Mouse (Mus musculus) yolk sac, embryonic 10.5 days (tissue): ENCODE measurements around the gene Gpbp1.
A peak's percentile ranks its signal among the peaks of the same experiment; 100 is the strongest.

Source experiments
- DNase-seq: peaks from one replicate; pipeline ENCODE4 v3.0.0-alpha.2; 2017; ENCODE audit warnings: low spot score

The Gpbp1 gene

GRCm38 (mm10) chr13:111489802-111490723 lies at the start of gene Gpbp1:
Gene Gpbp1 (minus strand): TSS chr13:111490111.
- peak; percentile 100 for DNase-seq

DNA sequence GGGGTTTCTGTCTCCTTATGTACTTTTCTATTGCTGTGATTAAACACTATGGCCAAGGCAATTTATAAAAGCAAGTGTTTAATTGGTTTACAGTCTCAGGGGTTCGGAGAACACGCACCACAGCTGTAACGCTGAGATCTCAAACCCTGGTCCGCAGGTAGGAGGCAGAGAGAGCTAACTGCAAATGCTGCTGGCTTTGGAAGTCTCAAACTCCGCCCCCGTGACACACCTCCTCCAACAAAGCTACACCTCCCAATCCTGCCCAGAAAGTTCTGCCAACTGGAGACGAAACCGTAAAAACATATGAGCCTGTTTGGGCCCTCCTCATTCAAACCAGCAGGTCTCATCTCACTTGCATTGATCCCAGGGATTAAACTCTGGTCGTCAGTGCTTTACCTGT lies 47.8 kb upstream of the Gpbp1 start:
- no peak for DNase-seq

- DNase-seq, result peak; percentile 32
These were observed 46.4 kb upstream of the Gpbp1 start for GRCm38 (mm10) chr13:111536207-111536887.

- peak; percentile 31 for DNase-seq
These were observed 44.2 kb upstream of the Gpbp1 start for GRCm38 (mm10) chr13:111534131-111534530.

- peak; percentile 89 for DNase-seq
These were observed 42.5 kb upstream of the Gpbp1 start for GRCm38 (mm10) chr13:111532178-111532948.

- DNase-seq, result peak; percentile 86
These were observed 41.8 kb upstream of the Gpbp1 start for GRCm38 (mm10) chr13:111531701-111532100.

GRCm38 (mm10) chr13:111524277-111524676 lies 34.4 kb upstream of the Gpbp1 start:
- no peak for DNase-seq

DNA sequence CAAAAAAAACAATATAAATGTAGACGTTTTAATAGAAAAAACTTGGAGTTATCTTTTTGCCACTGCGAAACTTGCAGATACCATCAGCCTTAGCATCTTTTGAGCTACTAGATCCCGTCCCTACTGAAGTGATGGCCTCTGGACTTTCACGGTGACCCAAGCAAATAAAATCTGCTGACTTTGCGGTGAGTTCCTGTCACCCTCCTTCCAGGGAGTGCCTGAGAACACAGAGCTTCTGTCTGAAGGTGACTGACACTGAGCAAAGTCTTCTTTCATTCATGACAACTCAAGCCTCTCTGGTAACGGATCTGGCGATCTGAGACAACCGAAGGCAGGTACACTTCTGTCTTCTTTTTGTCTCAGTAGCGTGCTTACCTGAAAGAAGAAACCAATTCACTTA lies 32.4 kb upstream of the Gpbp1 start:
- peak; percentile 80 for DNase-seq

- DNase-seq, result peak; percentile 74
These were observed 30.5 kb upstream of the Gpbp1 start for GRCm38 (mm10) chr13:111520456-111520855.

DNA sequence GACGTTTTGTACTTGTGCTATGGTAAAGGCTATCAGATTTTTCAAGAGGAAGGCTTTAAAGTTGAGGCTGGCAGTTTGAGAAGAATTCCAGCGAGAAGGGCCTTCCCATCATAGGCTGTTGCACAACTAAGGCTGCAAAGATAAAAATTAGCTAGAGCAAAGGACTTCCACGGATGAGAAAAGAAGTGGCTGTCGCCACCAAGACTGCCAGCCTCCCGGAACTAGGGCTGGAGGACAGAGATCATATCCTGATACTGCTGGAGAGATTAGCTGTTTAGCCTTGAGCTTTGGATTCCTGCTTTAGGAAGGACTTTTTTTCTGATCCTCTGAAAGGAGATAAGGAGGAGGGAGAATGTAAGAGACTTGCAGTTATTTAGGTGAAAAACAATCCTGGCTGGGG lies 28.4 kb upstream of the Gpbp1 start:
- DNase-seq, result peak; percentile 85

DNA sequence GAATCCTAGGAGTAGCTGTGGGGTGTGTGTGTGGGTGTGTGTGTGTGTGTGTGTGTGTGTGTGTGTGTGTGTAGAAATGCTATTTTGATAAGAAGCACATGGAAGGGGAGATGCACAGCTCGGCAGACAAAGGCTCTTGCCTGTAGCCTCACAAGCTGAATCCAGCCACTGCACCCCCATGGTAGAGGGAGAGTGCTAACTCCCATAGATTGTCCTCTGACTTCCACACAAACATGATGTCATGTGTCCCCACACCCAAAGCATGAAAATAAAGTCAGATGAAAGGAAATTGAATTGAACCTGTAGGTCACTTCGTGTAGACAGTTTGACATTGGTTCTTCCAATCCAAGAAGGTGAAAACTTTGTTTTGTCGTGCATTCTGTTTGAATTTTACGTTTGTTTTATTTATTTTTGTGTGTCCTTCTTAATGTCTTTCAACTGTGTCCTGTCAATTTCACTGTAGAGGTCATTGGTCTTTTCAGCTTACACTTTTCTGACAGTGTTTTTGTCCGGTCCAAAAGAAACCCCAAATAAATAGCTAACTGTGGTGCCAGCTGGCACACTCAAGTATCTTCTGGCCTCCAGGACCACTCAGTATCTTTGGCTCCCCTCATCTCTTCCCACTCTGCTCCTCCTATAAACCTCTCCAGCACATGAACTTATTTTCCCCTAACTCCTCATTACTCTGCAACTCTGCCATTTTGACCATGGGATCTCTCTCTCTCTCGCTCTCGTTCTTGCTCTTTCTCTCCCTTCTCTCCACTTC lies 26.7 kb upstream of the Gpbp1 start:
- no peak for DNase-seq

- no peak for DNase-seq
These were observed 19.5 kb upstream of the Gpbp1 start for GRCm38 (mm10) chr13:111509385-111509784.

DNA sequence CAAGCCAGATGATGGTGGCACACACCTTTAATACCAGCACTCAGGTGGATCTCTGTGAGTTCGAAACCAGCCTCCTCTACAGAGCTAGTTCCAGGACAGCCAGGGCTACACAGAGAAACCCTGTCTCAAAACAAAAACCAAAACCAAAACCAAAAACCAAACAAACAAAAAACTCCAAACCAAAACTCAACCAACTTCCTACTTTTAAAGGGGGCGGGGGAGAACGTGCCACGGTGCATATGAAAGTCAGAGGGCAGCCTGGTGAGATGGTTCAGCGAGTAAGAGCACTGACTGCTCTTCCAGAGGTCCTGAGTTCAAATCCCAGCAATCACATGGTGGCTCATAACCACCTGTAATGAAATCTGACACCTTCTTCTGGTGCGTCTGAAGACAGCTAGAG lies 18.7 kb upstream of the Gpbp1 start:
- no peak for DNase-seq

DNA sequence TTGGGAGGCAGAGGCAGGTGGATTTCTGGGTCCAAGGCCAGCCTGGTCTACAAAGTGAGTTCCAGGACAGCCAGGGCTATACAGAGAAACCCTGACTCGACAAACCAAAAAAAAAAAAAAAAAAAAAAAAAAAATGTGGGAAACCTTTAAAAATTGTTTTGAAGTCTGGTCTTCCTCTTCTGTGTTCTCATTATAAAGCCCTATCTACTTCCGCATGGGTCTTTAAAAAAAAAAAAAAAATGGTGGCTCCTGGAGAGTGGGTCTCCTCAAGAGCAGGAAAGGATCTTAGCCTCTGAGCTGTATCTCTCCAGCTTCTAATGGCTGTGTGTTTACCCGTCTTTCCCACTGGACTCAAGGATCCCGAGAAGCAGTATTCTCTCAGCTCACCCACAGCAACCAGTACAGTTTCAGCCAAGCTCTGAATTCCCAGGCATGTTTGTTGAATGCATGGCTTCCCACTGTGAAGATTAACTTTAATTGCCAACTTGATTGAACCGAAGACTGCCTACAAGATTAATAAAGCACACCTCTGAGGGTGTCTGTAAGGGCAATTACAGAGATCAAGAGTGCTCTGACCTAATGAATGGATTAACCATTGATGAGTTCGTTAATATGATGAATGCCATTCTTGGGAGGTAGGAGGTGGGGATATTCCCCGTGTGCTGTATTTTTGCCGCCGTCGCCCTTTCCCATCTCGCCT lies 4.6 kb upstream of the Gpbp1 start:
- DNase-seq, result no peak

GRCm38 (mm10) chr13:111491046-111491756 lies 1.3 kb upstream of the Gpbp1 start:
- DNase-seq, result no peak

GRCm38 (mm10) chr13:111489502-111489801 lies 459 bp downstream of the Gpbp1 start:
- DNase-seq, result no peak

DNA sequence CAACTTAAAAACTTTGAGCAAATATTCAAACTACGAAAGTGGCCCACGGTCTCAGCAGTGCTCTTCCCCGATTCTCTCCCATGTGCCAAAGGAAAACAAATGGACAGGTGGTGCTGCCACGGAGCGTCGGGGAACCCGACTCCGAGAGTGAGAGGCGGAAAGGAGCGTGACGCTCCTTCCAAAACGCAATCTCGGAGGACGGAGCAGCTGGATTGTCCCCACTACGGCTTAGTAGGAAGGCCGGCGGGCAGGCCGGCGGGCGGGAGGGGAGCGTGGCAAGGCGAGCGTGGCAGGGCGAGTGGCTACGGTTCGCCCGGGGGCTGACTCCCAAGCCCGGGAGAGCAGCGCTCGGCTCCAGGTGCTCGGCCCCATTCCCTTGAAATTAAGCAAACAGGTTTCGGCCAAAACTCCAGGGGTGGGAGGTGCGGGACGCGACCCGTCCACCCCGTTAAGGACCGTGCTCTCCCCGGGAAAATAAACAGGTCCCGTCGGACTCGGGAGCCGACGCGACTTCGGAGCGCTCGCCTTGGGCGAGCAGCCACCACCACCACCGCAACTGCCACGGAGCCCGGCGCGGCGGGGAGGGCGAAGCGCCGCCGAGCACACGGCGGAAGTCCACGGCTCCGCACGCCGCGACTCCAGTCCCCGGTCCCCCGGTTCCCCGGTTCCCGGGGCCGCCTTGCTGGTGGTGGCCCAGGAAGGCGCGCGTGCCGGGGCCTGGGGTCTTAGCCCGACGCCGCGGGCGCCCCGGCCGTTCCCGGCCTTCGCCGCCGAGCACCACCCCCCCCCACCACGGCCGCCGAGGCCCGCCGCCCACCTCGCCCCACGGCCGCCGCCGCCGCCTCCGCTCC lies 1.0 kb downstream of the Gpbp1 start:
- DNase-seq, result peak; percentile 58

- no peak for DNase-seq
These were observed 12.2 kb downstream of the Gpbp1 start for GRCm38 (mm10) chr13:111477695-111478094.

DNA sequence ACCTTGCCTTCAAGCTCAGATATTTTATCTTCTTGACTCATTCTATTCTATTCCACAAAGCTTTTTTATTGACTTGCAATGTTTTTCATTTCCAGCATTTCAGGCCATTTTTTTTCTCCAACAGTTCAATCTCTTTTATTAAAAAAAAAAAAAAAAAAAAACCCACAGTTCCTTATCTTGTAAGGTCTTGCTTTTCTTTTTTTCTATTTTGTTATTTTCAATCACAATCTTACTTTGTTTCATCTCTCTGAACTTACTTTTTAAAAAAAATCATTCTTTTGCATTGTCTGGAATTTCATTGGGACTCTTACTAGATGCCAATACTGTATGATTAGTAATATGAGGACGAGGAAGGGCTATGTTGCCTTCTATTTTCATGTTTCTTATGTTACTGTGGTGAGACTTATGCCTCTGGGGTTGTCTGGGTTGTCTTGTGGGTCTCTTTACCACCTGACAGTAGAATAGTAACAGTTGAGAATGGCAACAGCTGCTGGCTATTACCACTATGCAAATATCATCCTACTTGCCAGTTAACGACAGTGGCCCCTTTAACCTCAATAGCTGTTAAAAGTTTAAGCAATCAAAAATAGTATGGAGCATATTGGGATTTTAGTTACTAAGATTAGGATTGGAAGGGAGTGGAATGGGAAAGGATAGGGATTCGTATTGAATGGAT lies 19.2 kb downstream of the Gpbp1 start:
- DNase-seq, result no peak
